Mouse (Mus musculus) kidney, postnatal 0 days (tissue): ENCODE measurements around the gene Itga7. TPM values are rescaled to one million over a fixed set of nuclear protein-coding genes. Genes with fewer than 3 reads are reported as not detected.

Source experiments
- ATAC-seq: fragments of 200-750 bp; cut with Nextera tagmentation; replicated peaks from 2 replicates; pipeline ENCODE4 v1.8.0; 2017; ENCODE audit warnings: low read depth, moderate number of reproducible peaks, moderate TSS enrichment, moderate library complexity; ENCODE audit not compliant: low FRiP score
- DNase-seq: peaks from one replicate; pipeline ENCODE4 v3.0.0-alpha.2; 2016; ENCODE audit warnings: low spot score
- H3K27ac ChIP-seq: fragments of 300-500 bp; sonication (generic); 2 replicates; pipeline ENCODE4 v1.5.1; 2014; ENCODE audit warnings: mild to moderate bottlenecking
- H3K27me3 ChIP-seq: fragments of 300-500 bp; sonication (generic); 2 replicates; pipeline ENCODE4 v1.6.1; 2014; ENCODE audit warnings: low read length, mixed read lengths; ENCODE audit not compliant: insufficient read depth
- H3K36me3 ChIP-seq: fragments of 300-500 bp; sonication (generic); 2 replicates; pipeline ENCODE4 v1.6.1; 2014; ENCODE audit warnings: low read length, mixed read lengths; ENCODE audit not compliant: insufficient read depth
- H3K4me1 ChIP-seq: fragments of 300-500 bp; sonication (generic); replicated peaks from 2 replicates; pipeline ENCODE4 v1.6.1; 2014; ENCODE audit warnings: antibody characterized with exemption, low read length, mixed read lengths; ENCODE audit not compliant: insufficient read depth
- H3K4me2 ChIP-seq: fragments of 300-500 bp; sonication (generic); 2 replicates; pipeline ENCODE4 v1.6.1; 2014; ENCODE audit warnings: mild to moderate bottlenecking, low read length, moderate library complexity, mixed read lengths
- H3K4me3 ChIP-seq: fragments of 300-500 bp; sonication (generic); replicated peaks from 2 replicates; pipeline ENCODE4 v1.5.1; 2014; ENCODE audit warnings: low read depth, low read length
- H3K9ac ChIP-seq: fragments of 300-500 bp; sonication (generic); 2 replicates; pipeline ENCODE4 v1.6.1; 2014; ENCODE audit warnings: low read depth, low read length
- H3K9me3 ChIP-seq: fragments of 300-500 bp; sonication (generic); replicated peaks from 2 replicates; pipeline ENCODE4 v1.6.1; 2016; ENCODE audit warnings: low read length, inconsistent platforms, mixed read lengths
- CTCF ChIP-seq: IDR thresholded peaks from 2 replicates; pipeline ENCODE4 v1.5.1; 2016; ENCODE audit warnings: antibody characterized with exemption, low read depth, mild to moderate bottlenecking, moderate library complexity
- WGBS: fragments of 180-500 bp; shearing (Covaris S2); extraction: QIAGEN DNeasy Blood & Tissue Kit; methylation state at CpG from one replicate; pipeline ENCODE4 v1.1.7; 2014; 5-methylcytosine and 5-hydroxymethylcytosine counted together
- polyA plus RNA-seq: library from polyadenylated mRNA; unstranded; fragments of >200 nt; fragmentation: Nextera tagmentation; extraction: Ambion mirVana; gene quantifications from 2 replicates; pipeline ENCODE4 v1.2.1, GENCODE M21; 2015

Itga7 gene
- polyA plus RNA-seq, 1 experiment from 2014 or later = 3.8 TPM

- Histone ChIP-seq H3K9ac (no peak overlapping the region), H3K36me3 (peaks cover 15% of the 10 kb centered on the region; the same call in 1 of the 2 replicates), H3K27me3 (no peaks in the 10 kb centered on the region), H3K4me1 (peaks cover 31% of the 10 kb centered on the region), H3K4me3 (no peak overlapping the region), H3K4me2 (no peak overlapping the region), H3K9me3 (no peaks in the 10 kb centered on the region), H3K27ac (peak overlapping the region; percentile 67)
- no peak for ATAC-seq
- TF ChIP-seq CTCF = no peak
- 29% methylated on average over 1 of the region's 1 CpGs for WGBS
- DNase-seq = no peak
Observed at GRCm38 (mm10) chr10:128921251-128921650, 12.4 kb upstream of the Itga7 start.

- H3K4me2 ChIP-seq = peak overlapping the region; percentile 59
- peaks cover 31% of the 10 kb centered on the region for H3K4me1 ChIP-seq
- H3K27ac ChIP-seq = peak overlapping the region; percentile 95
- H3K36me3 ChIP-seq = peaks cover 7% of the 10 kb centered on the region; the same call in 1 of the 2 replicates
- peak overlapping the region; percentile 75 for H3K9ac ChIP-seq
- 67% methylated on average over 16 of the region's 16 CpGs for WGBS
- peak overlapping the region; percentile 65 for H3K4me3 ChIP-seq
- no peaks in the 10 kb centered on the region for H3K9me3 ChIP-seq
- no peak for ATAC-seq
- H3K27me3 ChIP-seq = no peaks in the 10 kb centered on the region
- no peak for TF ChIP-seq CTCF
- DNase-seq = no peak
Observed at GRCm38 (mm10) chr10:128921883-128922821, 11.5 kb upstream of the Itga7 start.

- 16% methylated on average over 1 of the region's 1 CpGs for WGBS
- peak within 1 kb of the TSS; percentile 75 for H3K9ac ChIP-seq
- H3K4me3 ChIP-seq = peak within 1 kb of the TSS; percentile 65
- DNase-seq (no peak), ATAC-seq (no peak)
- TF ChIP-seq CTCF = no peak
- peak within 1 kb of the TSS; percentile 95 for H3K27ac ChIP-seq
- H3K36me3 ChIP-seq = 0 out of 2 replicates have a peak, but pooled peaks cover under 1% of the 10 kb centered on the region
- H3K27me3 ChIP-seq = no peaks in the 10 kb centered on the region
- H3K9me3 ChIP-seq = no peaks in the 10 kb centered on the region
- H3K4me1 ChIP-seq = peaks cover 31% of the 10 kb centered on the region
- H3K4me2 ChIP-seq = peak within 1 kb of the TSS; percentile 59
Observed at GRCm38 (mm10) chr10:128922822-128923012, 10.9 kb upstream of the Itga7 start, which contains the start of gene Rdh5. TSS of gene Rdh5 (minus strand) at chr10:128922888.

DNA sequence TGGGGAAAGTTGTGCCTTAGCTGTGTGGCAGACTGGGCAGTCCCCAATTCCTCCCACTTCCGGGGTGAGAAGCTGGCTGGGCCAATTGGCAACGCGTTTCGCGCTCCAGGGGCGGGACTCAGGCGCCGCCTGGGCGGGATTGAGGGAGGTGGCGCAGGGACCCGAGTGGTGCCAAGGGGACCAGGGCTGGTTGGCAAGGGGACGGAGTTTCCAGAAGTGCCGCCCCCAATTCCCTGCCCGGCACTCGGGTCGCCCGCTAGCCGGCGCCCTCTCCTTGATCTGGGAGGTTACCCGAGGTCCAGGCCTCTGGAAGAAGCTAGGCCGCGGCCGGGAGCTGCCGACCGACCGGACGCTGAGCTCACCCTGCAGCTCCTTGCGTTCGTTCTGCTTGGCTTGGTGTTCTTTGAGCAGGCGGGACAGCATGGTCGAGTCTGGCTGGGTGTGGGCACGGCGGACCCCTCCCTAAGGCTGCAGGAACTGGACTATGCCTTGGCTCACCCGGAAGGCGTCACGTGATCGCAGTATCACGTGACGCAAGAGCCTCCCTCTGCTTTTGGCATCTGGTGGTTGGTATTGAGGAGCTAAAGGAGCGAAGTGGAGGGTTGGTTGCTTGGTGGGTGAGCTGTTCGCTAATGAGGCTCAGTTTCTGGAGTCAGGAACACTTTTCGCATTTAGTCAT lies 10.5 kb upstream of the Itga7 start:
- peaks cover 31% of the 10 kb centered on the region for H3K4me1 ChIP-seq
- peak; percentile 95 for ATAC-seq

GRCm38 (mm10) chr10:128923935-128924334 lies 9.7 kb upstream of the Itga7 start, which contains the start of gene Bloc1s1:
TSS of gene Bloc1s1 (minus strand) at chr10:128924035.
- 58% methylated on average over 9 of the region's 9 CpGs for WGBS
- peaks cover 31% of the 10 kb centered on the region for H3K4me1 ChIP-seq
- peak within 1 kb of the TSS; percentile 59 for H3K4me2 ChIP-seq
- no peaks in the 10 kb centered on the region for H3K9me3 ChIP-seq
- no peak for DNase-seq
- peak within 1 kb of the TSS; percentile 65 for H3K4me3 ChIP-seq
- TF ChIP-seq CTCF = no peak
- H3K27ac ChIP-seq = peak within 1 kb of the TSS; percentile 95
- no peak for ATAC-seq
- no peaks in the 10 kb centered on the region for H3K27me3 ChIP-seq
- H3K9ac ChIP-seq = peak within 1 kb of the TSS; percentile 75
- H3K36me3 ChIP-seq = no peaks in the 10 kb centered on the region

More for the DNA sequence above, 10.5 kb upstream of the Itga7 start:
- Histone ChIP-seq H3K4me3 (peak overlapping the region; percentile 65), H3K9me3 (no peaks in the 10 kb centered on the region), H3K4me2 (peak overlapping the region; percentile 59), H3K27ac (peak overlapping the region; percentile 95), H3K36me3 (no peaks in the 10 kb centered on the region), H3K9ac (peak overlapping the region; percentile 75), H3K27me3 (no peaks in the 10 kb centered on the region)
- peak; percentile 93 for DNase-seq
- under 1% methylated on average over 42 of the region's 42 CpGs for WGBS
- peak; percentile 65 for TF ChIP-seq CTCF

DNA sequence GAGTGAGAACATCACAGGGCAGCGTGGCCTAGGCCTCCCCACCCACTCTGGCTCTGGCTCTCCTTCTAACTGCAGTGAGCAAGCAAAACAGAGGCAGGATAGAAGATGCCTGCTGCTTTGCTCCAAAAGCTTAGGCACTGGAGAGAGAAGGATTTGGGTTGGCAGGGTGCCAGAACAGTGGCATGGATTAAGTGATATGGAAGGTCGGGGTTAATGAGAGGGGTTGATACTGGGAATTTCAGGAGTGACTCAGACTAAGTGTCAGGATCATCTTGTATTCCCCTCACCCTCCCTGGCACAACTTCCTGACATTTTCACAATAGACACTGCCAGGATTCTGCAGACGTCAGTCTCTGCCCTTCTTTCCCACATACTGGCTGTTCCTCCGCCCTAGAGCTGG lies 5.3 kb upstream of the Itga7 start:
- 38% methylated on average over 4 of the region's 4 CpGs for WGBS
- no peaks in the 10 kb centered on the region for H3K36me3 ChIP-seq
- no peak for TF ChIP-seq CTCF

More for the DNA sequence above, 5.3 kb upstream of the Itga7 start:
- Histone ChIP-seq H3K9me3 (no peaks in the 10 kb centered on the region), H3K4me1 (peaks cover 3% of the 10 kb centered on the region), H3K27ac (no peak overlapping the region), H3K27me3 (peaks cover 9% of the 10 kb centered on the region), H3K9ac (no peak overlapping the region), H3K4me3 (no peak overlapping the region), H3K4me2 (no peak overlapping the region)
- ATAC-seq (no peak), DNase-seq (no peak)
